In genomic region chr19:3724779-3725178, GRCm38 (mm10) we compare ENCODE assay signal across 8 mouse cellular contexts. TPM values are rescaled to one million over a fixed set of nuclear protein-coding genes. Genes with fewer than 3 reads are reported as not detected.
A peak's percentile ranks its signal among the peaks of the same experiment; 100 is the strongest.
DNase-seq lines count a peak whose midpoint lies in the region; ATAC-seq and TF ChIP-seq lines count a peak whose summit lies in the region.

No protein-coding gene starts in this region.

- H3K4me1 ChIP-seq in kidney, embryonic 15.5 days, result 0 out of 2 replicates have a peak, but pooled peaks cover 2% of the 10 kb centered on the region
- H3K4me1 ChIP-seq in ES-Bruce4 (ENCODE audit: control insufficient read depth, insufficient read depth, low read length), result no peaks in the 10 kb centered on the region
- H3K4me1 ChIP-seq in embryonic facial prominence, embryonic 11.5 days (ENCODE audit: control insufficient read depth, insufficient read depth, low read length), result no peaks in the 10 kb centered on the region

- DNase-seq in kidney, adult 18-20 months, result peak; percentile 82
- DNase-seq in adrenal gland, postnatal 36 days, result peak; percentile 71 to 79
- DNase-seq in embryonic facial prominence, embryonic 11.5 days (ENCODE audit: low spot score), result peak; percentile 82
- DNase-seq in kidney, postnatal 25 days, result peak; percentile 78 to 92
- DNase-seq in mesoderm, embryonic 11.5 days (ENCODE audit: low read depth, low spot score), result peak; percentile 80
- DNase-seq in thymus, postnatal 14 days, result peak; percentile 78

- TF ChIP-seq EP300 in ES-Bruce4 (IDR thresholded peaks at IDR 0.05; ENCODE audit: insufficient read depth, low read depth, low read length), result no peak

- whole genome bisulfite sequencing in kidney, embryonic 15.5 days, result 18% methylated on average over 1 of the region's 1 CpGs
- WGBS in embryonic facial prominence, embryonic 11.5 days, result 43% methylated on average over 1 of the region's 1 CpGs

- no peak overlapping the region for H3K4me3 ChIP-seq in kidney, embryonic 15.5 days (replicated peaks)
- no peak overlapping the region for H3K4me3 ChIP-seq in ES-Bruce4 (ENCODE audit: low read depth, low read length)
- no peak overlapping the region for H3K4me3 ChIP-seq in embryonic facial prominence, embryonic 11.5 days (ENCODE audit: low read depth, low read length)

- no peaks in the 10 kb centered on the region for H3K27me3 ChIP-seq in kidney, embryonic 15.5 days
- no peaks in the 10 kb centered on the region for H3K27me3 ChIP-seq in ES-Bruce4 (ENCODE audit: control insufficient read depth, insufficient read depth, low read length, poor library complexity, severe bottlenecking)
- H3K27me3 ChIP-seq in embryonic facial prominence, embryonic 11.5 days (ENCODE audit: control insufficient read depth, insufficient read depth, low read length), result no peaks in the 10 kb centered on the region

- H3K36me3 ChIP-seq in kidney, embryonic 15.5 days, result no peaks in the 10 kb centered on the region; the same call in 1 of the 2 replicates
- no peaks in the 10 kb centered on the region for H3K36me3 ChIP-seq in ES-Bruce4 (ENCODE audit: control insufficient read depth, insufficient read depth, low read length, poor library complexity, severe bottlenecking)
- no peaks in the 10 kb centered on the region for H3K36me3 ChIP-seq in embryonic facial prominence, embryonic 11.5 days (replicated peaks; ENCODE audit: control insufficient read depth, insufficient read depth, low read depth, low read length)

- H3K9me3 ChIP-seq in kidney, embryonic 15.5 days (replicated peaks), result 0 out of 2 replicates have a peak, but pooled peaks cover 2% of the 10 kb centered on the region
- H3K9me3 ChIP-seq in ES-Bruce4 (replicated peaks; ENCODE audit: control insufficient read depth, insufficient read depth, low read length, poor library complexity, severe bottlenecking), result no peaks in the 10 kb centered on the region
- no peaks in the 10 kb centered on the region for H3K9me3 ChIP-seq in embryonic facial prominence, embryonic 11.5 days (replicated peaks; ENCODE audit: control insufficient read depth, low read length)

- TF ChIP-seq POLR2A in ES-Bruce4 (IDR thresholded peaks at IDR 0.05; ENCODE audit: insufficient read depth, low read length), result no peak

- no peak overlapping the region for H3K4me2 ChIP-seq in kidney, embryonic 15.5 days
- no peak overlapping the region for H3K4me2 ChIP-seq in embryonic facial prominence, embryonic 11.5 days (ENCODE audit: low read depth, low read length)

- TF ChIP-seq CTCF in ES-Bruce4 (IDR thresholded peaks at IDR 0.05; ENCODE audit: low read depth, low read length), result peak; percentile 44

- H3K9ac ChIP-seq in kidney, embryonic 15.5 days, result no peak overlapping the region
- no peak overlapping the region for H3K9ac ChIP-seq in ES-Bruce4 (ENCODE audit: low read depth, poor library complexity, severe bottlenecking)
- H3K9ac ChIP-seq in embryonic facial prominence, embryonic 11.5 days (replicated peaks; ENCODE audit: low read length), result no peak overlapping the region

- no peak for ATAC-seq in kidney, embryonic 15.5 days (replicated peaks; ENCODE audit: low FRiP score)
- no peak for ATAC-seq in embryonic facial prominence, embryonic 11.5 days (replicated peaks; ENCODE audit: insufficient number of reproducible peaks, low FRiP score, low TSS enrichment, low read depth)

- no peak overlapping the region for H3K27ac ChIP-seq in kidney, embryonic 15.5 days
- no peak overlapping the region for H3K27ac ChIP-seq in ES-Bruce4 (ENCODE audit: insufficient read depth, low read length)
- no peak overlapping the region for H3K27ac ChIP-seq in embryonic facial prominence, embryonic 11.5 days (replicated peaks; ENCODE audit: low read depth, low read length)

RNA-seq across cellular contexts. Expression of gene 1810055G02Rik, which starts 16.7 kb away (rescaled TPM):
- 39.7 and 43.9 TPM in 2 replicates for polyA plus RNA-seq in kidney, embryonic 15.5 days (2015; fragmentation: Nextera tagmentation; extraction: Ambion mirVana)
- 30.7 and 31.8 TPM in 2 replicates for polyA plus RNA-seq in ES-Bruce4 (2011; ENCODE audit: insufficient read depth, insufficient read length, low read depth, missing spikeins)
- total RNA-seq in adrenal gland, postnatal 36 days (2021), result 10 to 100 TPM; 28.1 to 43.2 TPM
- 37.9 and 39.0 TPM in 2 replicates for polyA plus RNA-seq in embryonic facial prominence, embryonic 11.5 days (2014; fragmentation: Nextera tagmentation; extraction: Ambion mirVana)

RNA-seq across cellular contexts. Expression of gene Lrp5, which starts 38.4 kb away (rescaled TPM):
- 5.8 and 6.9 TPM in 2 replicates for polyA plus RNA-seq in kidney, embryonic 15.5 days (2015; fragmentation: Nextera tagmentation; extraction: Ambion mirVana)
- 38.6 and 40.2 TPM in 2 replicates for polyA plus RNA-seq in ES-Bruce4 (2011; ENCODE audit: insufficient read depth, insufficient read length, low read depth, missing spikeins)
- 100 to 1,000 TPM in 1 of 2 experiments, 10 to 100 TPM in 1; 95.6 to 154 TPM for total RNA-seq in adrenal gland, postnatal 36 days (2021)
- polyA plus RNA-seq in embryonic facial prominence, embryonic 11.5 days (2014; fragmentation: Nextera tagmentation; extraction: Ambion mirVana), result 5.2 and 5.3 TPM in 2 replicates

RNA-seq across cellular contexts. Expression of gene Kmt5b, which starts 42.4 kb away (rescaled TPM):
- polyA plus RNA-seq in kidney, embryonic 15.5 days (2015; fragmentation: Nextera tagmentation; extraction: Ambion mirVana), result 30.9 and 33.9 TPM in 2 replicates
- 34.6 and 39.4 TPM in 2 replicates for polyA plus RNA-seq in ES-Bruce4 (2011; ENCODE audit: insufficient read depth, insufficient read length, low read depth, missing spikeins)
- 10 to 100 TPM; 50.7 to 52.5 TPM for total RNA-seq in adrenal gland, postnatal 36 days (2021)
- 28.4 and 30.8 TPM in 2 replicates for polyA plus RNA-seq in embryonic facial prominence, embryonic 11.5 days (2014; fragmentation: Nextera tagmentation; extraction: Ambion mirVana)
